Mouse (Mus musculus) stomach, embryonic 14.5 days (tissue): ENCODE results near the gene Frat1. TPM values are rescaled to one million over a fixed set of nuclear protein-coding genes. Genes with fewer than 3 reads are reported as not detected.

Source experiments
- ATAC-seq: fragments of 200-750 bp; cut with Nextera tagmentation; 2 replicates; pipeline ENCODE4 v1.8.0; 2017; ENCODE audit warnings: low read depth, moderate TSS enrichment; ENCODE audit not compliant: insufficient number of reproducible peaks, insufficient read depth, low FRiP score
- H3K27ac ChIP-seq: fragments of 300-500 bp; sonication (generic); 2 replicates; pipeline ENCODE4 v1.5.1; 2014; ENCODE audit warnings: mild to moderate bottlenecking, low read length, moderate library complexity, mixed read lengths
- H3K27me3 ChIP-seq: fragments of 300-500 bp; sonication (generic); 2 replicates; pipeline ENCODE4 v1.6.1; 2014; ENCODE audit warnings: low read length, control low read depth, mixed read lengths; ENCODE audit not compliant: control insufficient read depth, insufficient read depth
- H3K36me3 ChIP-seq: fragments of 300-500 bp; sonication (generic); 2 replicates; pipeline ENCODE4 v1.6.1; 2014; ENCODE audit warnings: mild to moderate bottlenecking, control low read depth, low read length, moderate library complexity, mixed read lengths; ENCODE audit not compliant: control insufficient read depth, insufficient read depth
- H3K4me1 ChIP-seq: fragments of 300-500 bp; sonication (generic); 2 replicates; pipeline ENCODE4 v1.6.1; 2014; ENCODE audit warnings: low read length, control low read depth, mixed read lengths; ENCODE audit not compliant: control insufficient read depth, insufficient read depth
- H3K4me2 ChIP-seq: fragments of 300-500 bp; sonication (generic); replicated peaks from 2 replicates; pipeline ENCODE4 v1.6.1; 2014; ENCODE audit warnings: low read depth, low read length, control low read depth
- H3K4me3 ChIP-seq: fragments of 300-500 bp; sonication (generic); 2 replicates; pipeline ENCODE4 v1.5.1; 2014; ENCODE audit warnings: low read depth, low read length, control low read depth
- H3K9ac ChIP-seq: fragments of 300-500 bp; sonication (generic); replicated peaks from 2 replicates; pipeline ENCODE4 v1.6.1; 2014; ENCODE audit warnings: low read depth, mild to moderate bottlenecking, control low read depth, low read length, moderate library complexity, mixed read lengths
- H3K9me3 ChIP-seq: fragments of 300-500 bp; sonication (generic); 2 replicates; pipeline ENCODE4 v1.6.1; 2016; ENCODE audit warnings: low read depth, low read length, control low read depth; ENCODE audit not compliant: control insufficient read depth
- WGBS: fragments of 180-500 bp; shearing (Covaris S2); extraction: QIAGEN DNeasy Blood & Tissue Kit; methylation state at CpG from one replicate; pipeline ENCODE4 v1.1.7; 2014; 5-methylcytosine and 5-hydroxymethylcytosine counted together
- polyA plus RNA-seq: library from polyadenylated mRNA; unstranded; fragments of >200 nt; fragmentation: Nextera tagmentation; extraction: Ambion mirVana; gene quantifications from 2 replicates; pipeline ENCODE4 v1.2.1, GENCODE M21; 2014

The Frat1 gene
- polyA plus RNA-seq, 1 experiment from 2014 or later = 14.1 TPM

DNA sequence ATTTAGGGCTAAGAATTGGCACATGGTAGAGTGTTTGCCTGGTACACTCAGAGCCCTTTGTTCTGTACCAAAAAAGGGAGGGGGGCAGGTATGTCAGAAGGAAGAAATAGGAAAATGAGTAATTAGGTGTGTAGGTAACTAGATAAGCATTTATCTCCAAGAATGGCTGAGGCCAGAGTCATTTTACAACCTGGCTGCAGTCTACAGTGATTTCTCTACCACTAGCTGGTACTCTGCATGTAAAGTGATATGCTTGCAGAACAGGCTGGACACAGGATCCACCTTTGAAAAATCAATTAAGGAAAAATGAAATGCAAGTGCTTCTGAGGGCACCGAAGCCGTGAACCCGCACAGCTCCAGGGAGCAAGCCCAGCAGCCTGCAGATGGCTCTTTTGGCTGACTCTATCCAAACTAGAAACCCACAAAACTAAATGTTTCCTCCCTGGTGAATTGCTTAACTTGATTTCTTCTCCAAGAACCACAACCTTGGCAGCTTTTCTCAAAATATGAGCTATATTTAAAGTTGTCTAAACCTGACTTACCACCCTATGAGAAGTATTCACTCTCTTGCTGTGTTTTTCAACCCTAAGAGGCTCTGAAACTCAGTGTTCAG lies 33.5 kb upstream of the Frat1 start:
- Histone ChIP-seq H3K9me3 (no peaks in the 10 kb centered on the region), H3K4me2 (no peak overlapping the region), H3K27me3 (no peaks in the 10 kb centered on the region), H3K4me3 (no peak overlapping the region), H3K9ac (no peak overlapping the region), H3K4me1 (peaks cover 15% of the 10 kb centered on the region), H3K27ac (peak overlapping the region; percentile 2; the same call in 1 of the 2 replicates), H3K36me3 (peaks cover 2% of the 10 kb centered on the region; the same call in 1 of the 2 replicates)
- ATAC-seq = 0 out of 2 replicates have a peak, but pooled peaks have one; percentile 33
- WGBS = 64% methylated on average over 3 of the region's 3 CpGs

DNA sequence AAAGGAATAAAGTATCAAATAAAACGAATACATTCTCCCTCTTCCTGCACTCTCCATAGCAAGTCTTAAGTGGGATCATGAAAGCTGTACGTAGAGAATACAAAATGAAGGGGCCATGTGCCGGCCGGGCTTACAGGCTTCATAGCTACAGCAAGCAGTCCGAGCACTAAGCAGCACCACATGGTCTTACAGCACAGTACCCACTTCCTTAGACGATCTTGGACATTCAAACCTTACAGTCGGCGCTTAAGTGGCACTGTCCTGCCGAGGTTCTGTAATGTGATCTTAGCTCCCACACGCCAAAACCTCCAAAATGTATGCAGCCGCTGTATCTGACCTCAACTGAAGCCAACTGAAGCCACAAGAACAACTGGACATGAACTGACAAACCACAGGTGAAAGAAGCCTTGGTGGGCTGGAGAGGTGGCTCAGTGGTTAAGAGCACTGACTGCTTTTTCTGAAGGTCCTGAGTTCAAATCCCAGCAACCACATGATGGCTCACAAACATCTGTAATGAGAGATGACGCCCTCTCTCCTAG lies 32.9 kb upstream of the Frat1 start:
- Histone ChIP-seq H3K4me2 (no peak overlapping the region), H3K4me1 (peaks cover 15% of the 10 kb centered on the region), H3K36me3 (no peaks in the 10 kb centered on the region), H3K9ac (no peak overlapping the region), H3K4me3 (no peak overlapping the region), H3K9me3 (no peaks in the 10 kb centered on the region), H3K27me3 (no peaks in the 10 kb centered on the region), H3K27ac (peak overlapping the region; percentile 2; the same call in 1 of the 2 replicates)
- WGBS = 78% methylated on average over 12 of the region's 12 CpGs
- ATAC-seq = no peak

DNA sequence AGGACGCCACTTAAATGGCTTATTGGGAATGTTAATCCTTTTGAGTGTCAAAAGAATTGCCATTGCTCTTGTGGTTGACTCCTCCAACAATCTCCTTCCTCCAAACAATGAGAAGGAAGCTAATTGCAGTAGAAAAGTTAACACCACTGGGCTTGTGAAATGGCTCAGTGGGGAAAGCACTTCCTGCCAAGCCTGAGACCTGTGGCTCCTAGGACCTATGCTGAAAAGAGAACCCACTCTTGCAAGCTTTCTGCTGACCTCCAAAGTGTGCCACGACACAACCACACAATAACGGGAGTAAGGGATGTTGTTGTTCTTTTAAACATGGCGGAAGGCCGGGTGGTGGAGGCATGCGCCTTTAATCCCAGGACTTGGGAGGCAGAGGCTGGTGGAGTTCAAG lies 32.2 kb upstream of the Frat1 start:
- H3K4me3 ChIP-seq = no peak overlapping the region
- H3K27me3 ChIP-seq = no peaks in the 10 kb centered on the region
- 91% methylated on average over 6 of the region's 6 CpGs for WGBS
- no peaks in the 10 kb centered on the region for H3K36me3 ChIP-seq
- peaks cover 15% of the 10 kb centered on the region for H3K4me1 ChIP-seq
- no peak overlapping the region for H3K9ac ChIP-seq
- H3K27ac ChIP-seq = no peak overlapping the region
- H3K4me2 ChIP-seq = no peak overlapping the region
- no peaks in the 10 kb centered on the region for H3K9me3 ChIP-seq
- no peak for ATAC-seq

DNA sequence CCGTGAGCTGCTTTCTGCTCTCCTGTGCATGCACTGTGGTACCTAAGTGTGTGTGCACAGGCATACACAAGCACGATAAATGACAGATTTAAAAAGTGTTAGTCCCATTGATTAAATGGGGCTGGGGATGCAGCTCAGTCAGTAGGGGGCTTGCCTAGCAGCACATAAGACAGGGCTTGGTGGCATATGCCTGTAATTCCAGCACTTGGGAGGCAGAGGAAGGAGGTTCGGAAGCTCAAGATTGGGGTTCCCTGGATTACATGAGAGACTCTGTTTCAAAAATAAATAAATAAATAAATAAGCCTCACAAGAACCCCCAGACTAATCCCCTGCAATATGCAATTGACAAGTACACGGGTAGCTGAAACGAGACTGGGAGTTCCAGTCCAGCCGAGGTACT lies 29.3 kb upstream of the Frat1 start:
- H3K36me3 ChIP-seq = no peaks in the 10 kb centered on the region
- H3K4me3 ChIP-seq = peak overlapping the region; percentile 92; the same call in 1 of the 2 replicates
- H3K4me2 ChIP-seq = peak overlapping the region; percentile 68
- H3K9ac ChIP-seq = no peak overlapping the region
- 41% methylated on average over 6 of the region's 6 CpGs for WGBS
- H3K9me3 ChIP-seq = no peaks in the 10 kb centered on the region
- no peak for ATAC-seq
- H3K4me1 ChIP-seq = peaks cover 12% of the 10 kb centered on the region
- H3K27me3 ChIP-seq = no peaks in the 10 kb centered on the region
- H3K27ac ChIP-seq = no peak overlapping the region

DNA sequence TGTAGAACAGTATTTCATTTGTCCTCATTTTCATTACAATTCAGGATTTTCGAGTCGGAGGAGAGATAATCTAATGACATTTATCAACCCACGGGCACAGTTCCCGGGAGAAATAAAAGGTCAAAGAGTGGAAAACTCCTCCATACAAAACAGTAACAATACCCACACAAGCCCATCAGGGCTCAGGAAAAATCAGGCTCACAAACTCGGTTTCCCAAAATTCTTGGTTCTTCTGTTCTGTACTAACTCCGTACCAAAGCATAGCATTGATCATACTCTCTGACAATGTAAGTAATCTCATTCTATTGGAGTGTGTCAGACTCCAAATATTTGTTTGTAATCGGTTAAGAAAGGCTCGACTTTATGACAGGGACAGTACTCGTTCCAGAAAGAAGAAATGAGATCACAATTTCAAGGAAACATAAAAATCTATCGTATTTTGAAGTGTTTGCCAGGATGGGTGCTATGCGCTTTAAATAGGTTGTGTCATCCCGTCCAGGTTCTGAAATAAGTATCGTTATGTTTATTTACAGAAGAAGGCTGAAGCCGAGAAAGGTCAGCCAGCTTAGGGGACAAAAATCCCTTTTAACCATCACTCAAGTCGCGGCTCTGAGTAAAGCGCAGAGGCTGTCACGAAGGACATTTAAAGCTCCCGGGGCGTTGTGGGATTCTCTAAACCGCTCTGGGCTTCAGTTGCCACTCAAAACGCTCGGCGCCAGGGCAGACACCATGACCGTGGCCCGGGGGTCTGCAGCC lies 28.6 kb upstream of the Frat1 start:
- Histone ChIP-seq H3K4me1 (peaks cover 12% of the 10 kb centered on the region), H3K9ac (peak overlapping the region; percentile 54), H3K27ac (peak overlapping the region; percentile 35; the same call in 1 of the 2 replicates), H3K27me3 (no peaks in the 10 kb centered on the region), H3K9me3 (no peaks in the 10 kb centered on the region), H3K4me3 (peak overlapping the region; percentile 92), H3K36me3 (no peaks in the 10 kb centered on the region), H3K4me2 (peak overlapping the region; percentile 68)
- 2% methylated on average over 26 of the region's 26 CpGs for WGBS
- no peak for ATAC-seq

DNA sequence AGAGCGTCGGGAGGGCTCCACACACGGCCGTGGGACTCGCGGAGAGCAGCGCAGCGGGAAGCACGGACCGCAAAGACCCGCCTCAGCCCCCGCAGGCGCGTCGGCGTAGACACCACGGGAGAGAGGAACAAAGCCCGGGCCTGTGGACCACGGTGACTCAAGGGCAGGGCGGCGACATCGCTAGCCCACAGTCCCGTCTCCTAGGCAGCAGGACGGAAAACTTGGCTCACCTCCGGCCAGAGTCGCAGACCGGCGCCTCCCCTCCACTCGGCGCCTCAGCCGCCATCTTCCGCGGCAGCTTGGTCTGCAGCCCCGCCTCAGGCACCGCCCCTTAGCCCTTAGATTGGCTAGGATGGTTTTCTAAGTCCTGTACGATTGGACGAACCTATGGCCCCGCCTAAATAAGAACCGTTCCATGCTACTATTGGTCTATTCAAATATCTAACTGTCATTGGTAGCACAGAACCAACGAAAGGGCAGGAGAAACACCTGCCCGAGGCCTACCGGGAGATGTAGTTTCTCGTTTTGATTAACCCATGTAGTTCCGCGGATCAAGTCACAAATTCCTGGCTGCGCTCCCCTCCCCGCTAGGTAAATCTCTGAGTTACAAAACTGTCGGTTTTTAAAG lies 27.9 kb upstream of the Frat1 start, which contains the start of gene Arhgap19:
Arhgap19 (minus strand) TSS at position 306 of the 628 bp plus-strand sequence.
- H3K4me1 ChIP-seq = peaks cover 12% of the 10 kb centered on the region
- H3K27me3 ChIP-seq = no peaks in the 10 kb centered on the region
- H3K9ac ChIP-seq = peak within 1 kb of the TSS; percentile 54
- H3K9me3 ChIP-seq = no peaks in the 10 kb centered on the region
- WGBS = under 1% methylated on average over 48 of the region's 48 CpGs
- H3K4me3 ChIP-seq = peak within 1 kb of the TSS; percentile 92
- H3K36me3 ChIP-seq = no peaks in the 10 kb centered on the region
- H3K27ac ChIP-seq = peak within 1 kb of the TSS; percentile 35; the same call in 1 of the 2 replicates
- ATAC-seq = peak; percentile 99
- H3K4me2 ChIP-seq = peak within 1 kb of the TSS; percentile 68

DNA sequence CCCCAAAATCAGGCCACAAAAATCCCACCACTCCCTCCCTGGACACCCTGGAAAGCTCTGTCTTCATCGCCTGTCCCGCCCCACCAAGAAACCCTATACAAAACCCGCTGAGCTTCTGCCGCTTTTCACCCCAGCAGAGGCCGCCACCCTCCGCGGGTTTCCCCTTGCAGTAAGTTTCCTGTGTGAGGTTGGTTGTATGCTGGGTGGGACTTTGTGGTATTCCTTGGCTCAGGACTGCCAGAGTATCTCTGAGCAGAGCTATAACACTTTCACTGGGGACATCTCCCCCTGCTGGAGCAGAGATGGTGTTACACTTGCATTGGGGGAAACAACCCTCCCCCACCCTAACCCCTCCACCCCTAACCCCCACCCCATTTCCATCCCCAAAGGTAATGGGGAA lies 26.4 kb upstream of the Frat1 start:
- Histone ChIP-seq H3K9ac (no peak overlapping the region), H3K27me3 (no peaks in the 10 kb centered on the region), H3K36me3 (no peaks in the 10 kb centered on the region), H3K4me1 (peaks cover 12% of the 10 kb centered on the region), H3K27ac (no peak overlapping the region), H3K9me3 (no peaks in the 10 kb centered on the region), H3K4me3 (no peak overlapping the region), H3K4me2 (no peak overlapping the region)
- 41% methylated on average over 7 of the region's 7 CpGs for WGBS
- no peak for ATAC-seq

DNA sequence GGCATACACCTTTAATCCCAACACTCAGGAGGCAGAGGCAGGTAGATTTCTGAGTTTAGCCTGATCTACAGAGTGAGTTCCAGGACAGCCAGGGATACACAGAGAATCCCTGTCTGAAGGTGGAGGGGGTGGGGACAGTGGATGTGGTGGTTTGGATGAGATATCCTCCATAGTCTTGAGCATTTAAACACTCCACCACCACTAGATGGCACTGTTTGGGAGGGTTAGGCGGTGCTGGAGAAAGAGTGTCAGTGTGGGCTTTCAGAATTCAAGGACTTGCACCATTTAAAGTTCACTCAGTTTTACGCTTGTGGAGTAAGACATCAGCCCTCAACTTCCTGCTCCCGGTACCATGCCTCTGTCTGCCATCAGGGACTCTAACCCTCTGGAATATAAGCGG lies 23.9 kb upstream of the Frat1 start:
- no peak overlapping the region for H3K9ac ChIP-seq
- WGBS = 89% methylated on average over 4 of the region's 4 CpGs
- H3K27ac ChIP-seq = no peak overlapping the region
- no peaks in the 10 kb centered on the region for H3K9me3 ChIP-seq
- no peak for ATAC-seq
- H3K4me3 ChIP-seq = no peak overlapping the region
- H3K4me2 ChIP-seq = no peak overlapping the region
- no peaks in the 10 kb centered on the region for H3K27me3 ChIP-seq
- 0 out of 2 replicates have a peak, but pooled peaks cover 2% of the 10 kb centered on the region for H3K4me1 ChIP-seq
- H3K36me3 ChIP-seq = no peaks in the 10 kb centered on the region
